Mouse (Mus musculus) cerebellum, adult 9-11 months (tissue): Measurements from ENCODE around the gene Txnrd3.
A peak's percentile ranks its signal among the peaks of the same experiment; 100 is the strongest.

ENCODE experiments used
- DNase-seq: peaks from one replicate; pipeline ENCODE4 v3.0.0; 2022

Txnrd3 gene

GRCm38 (mm10) chr6:89658342-89658741 is 14.6 kb downstream of the Txnrd3 start:
- DNase-seq, result no peak

- no peak for DNase-seq
Measured at GRCm38 (mm10) chr6:89658931-89659330, 15.1 kb downstream of the Txnrd3 start.

- no peak for DNase-seq
Measured at GRCm38 (mm10) chr6:89659692-89660423, 16.1 kb downstream of the Txnrd3 start.

DNA sequence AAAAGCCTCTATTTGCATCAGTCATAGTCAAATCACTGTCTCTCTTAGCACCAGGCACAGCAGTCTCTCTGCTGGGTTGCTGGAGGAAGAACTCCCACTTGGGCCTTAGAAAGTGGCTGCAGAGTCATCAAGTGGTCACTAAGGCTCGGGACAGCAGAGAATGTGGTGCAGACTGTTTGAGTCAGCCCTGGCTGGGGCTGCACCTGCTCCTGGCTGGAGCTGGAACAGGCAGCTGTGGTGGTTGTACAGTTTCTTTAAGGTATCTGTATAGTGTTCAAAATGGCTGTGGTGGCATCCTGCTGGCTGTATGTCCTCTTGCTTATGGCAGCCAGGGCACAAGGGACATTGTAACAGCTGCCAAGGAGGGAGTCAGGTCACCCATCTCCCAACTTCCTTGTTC is 16.7 kb downstream of the Txnrd3 start:
- DNase-seq, result no peak

- no peak for DNase-seq
Measured at GRCm38 (mm10) chr6:89662521-89662920, 18.7 kb downstream of the Txnrd3 start.

DNA sequence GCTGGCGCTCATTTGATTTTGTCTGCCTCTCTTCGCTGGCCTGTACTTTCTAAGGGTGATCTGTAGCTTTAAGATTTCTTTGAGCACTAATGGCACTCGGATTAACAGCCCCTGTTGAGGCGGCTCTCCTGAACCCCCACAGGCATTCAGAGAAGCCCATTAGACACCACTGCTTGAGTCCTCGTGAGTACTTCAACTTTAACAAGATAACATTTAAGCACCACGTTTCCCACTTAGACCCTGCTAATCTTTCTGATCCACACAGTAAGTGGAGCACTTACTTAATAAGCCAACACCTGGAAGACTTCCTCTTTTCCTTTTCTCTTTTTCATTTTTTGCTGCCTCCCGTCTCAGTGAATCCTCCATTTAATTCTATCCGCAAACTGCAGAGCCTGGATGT is 21.4 kb downstream of the Txnrd3 start:
- no peak for DNase-seq

GRCm38 (mm10) chr6:89665667-89666066 is 21.9 kb downstream of the Txnrd3 start:
- no peak for DNase-seq

DNA sequence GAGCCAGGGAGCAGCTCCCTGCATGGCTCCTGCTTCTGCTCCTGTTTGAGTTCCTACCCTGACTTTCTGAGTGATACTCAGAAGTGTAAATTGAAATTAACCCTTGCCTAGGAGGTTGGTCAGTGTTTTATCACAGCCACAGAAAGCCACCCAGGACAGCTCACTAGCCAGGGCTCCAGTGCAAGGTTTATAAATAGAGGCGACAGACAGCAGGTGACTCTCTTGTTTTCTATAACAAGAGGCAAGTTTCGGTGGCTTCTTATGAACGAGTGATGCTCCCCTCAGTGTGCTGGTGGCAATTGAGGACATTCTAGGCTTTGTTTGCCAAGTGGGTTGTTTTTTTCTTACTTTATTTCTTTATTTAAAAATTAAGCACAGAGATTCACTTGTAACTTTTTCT is 23.2 kb downstream of the Txnrd3 start:
- DNase-seq, result no peak

DNA sequence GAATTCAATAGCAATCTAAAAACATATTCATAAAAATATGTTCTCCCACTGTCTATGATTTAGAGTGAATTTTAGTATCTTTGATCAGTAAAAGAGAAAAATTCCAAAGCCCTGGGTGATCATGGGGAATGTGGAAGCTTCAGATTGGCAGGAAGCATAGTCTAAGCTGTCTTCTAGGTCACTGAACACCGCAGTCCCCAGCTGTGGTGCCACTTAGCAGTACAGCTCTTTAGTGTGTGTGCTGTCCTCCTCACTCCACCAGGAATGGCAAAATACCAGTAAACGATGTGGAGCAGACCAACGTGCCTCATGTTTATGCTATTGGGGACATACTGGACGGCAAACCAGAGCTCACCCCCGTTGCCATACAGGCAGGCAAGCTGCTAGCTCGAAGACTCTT is 25.8 kb downstream of the Txnrd3 start:
- no peak for DNase-seq

- no peak for DNase-seq
Measured at GRCm38 (mm10) chr6:89671431-89671830, 27.6 kb downstream of the Txnrd3 start.

GRCm38 (mm10) chr6:89672641-89673040 is 28.9 kb downstream of the Txnrd3 start:
- DNase-seq, result peak; percentile 54

DNA sequence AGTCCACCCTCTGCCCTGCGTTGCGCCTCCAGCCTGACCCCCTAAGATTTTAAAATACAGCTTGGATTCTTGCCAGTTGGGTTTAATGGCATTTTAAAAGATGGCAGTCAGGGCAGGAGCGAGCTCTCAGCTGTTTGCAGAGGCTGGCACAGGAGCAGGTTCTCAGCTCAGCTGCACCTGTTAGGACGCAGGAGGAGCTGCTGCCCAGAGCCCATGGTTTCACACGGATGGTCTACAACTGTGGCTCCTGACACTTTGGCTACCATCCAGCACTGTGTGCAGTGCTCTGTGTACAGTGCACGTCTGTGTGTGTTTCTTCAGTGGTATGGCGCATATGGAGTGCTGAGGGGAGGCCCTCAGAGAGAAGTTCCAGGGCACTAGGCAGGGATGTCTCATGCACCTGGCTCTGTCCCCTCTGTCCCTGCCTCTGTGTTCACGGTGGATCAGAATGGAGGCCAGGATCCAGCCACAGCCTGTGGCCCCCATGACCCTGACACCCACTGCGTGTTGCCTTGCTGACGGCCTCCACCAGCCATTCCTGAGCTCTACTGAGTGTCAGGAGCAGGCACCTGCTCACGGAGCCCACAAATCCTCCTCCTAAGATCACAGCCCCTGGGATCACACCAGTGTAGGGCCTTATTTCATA is 29.5 kb downstream of the Txnrd3 start:
- peak; percentile 30 for DNase-seq

- DNase-seq, result no peak
Measured at GRCm38 (mm10) chr6:89678522-89678921, 34.7 kb downstream of the Txnrd3 start.

DNA sequence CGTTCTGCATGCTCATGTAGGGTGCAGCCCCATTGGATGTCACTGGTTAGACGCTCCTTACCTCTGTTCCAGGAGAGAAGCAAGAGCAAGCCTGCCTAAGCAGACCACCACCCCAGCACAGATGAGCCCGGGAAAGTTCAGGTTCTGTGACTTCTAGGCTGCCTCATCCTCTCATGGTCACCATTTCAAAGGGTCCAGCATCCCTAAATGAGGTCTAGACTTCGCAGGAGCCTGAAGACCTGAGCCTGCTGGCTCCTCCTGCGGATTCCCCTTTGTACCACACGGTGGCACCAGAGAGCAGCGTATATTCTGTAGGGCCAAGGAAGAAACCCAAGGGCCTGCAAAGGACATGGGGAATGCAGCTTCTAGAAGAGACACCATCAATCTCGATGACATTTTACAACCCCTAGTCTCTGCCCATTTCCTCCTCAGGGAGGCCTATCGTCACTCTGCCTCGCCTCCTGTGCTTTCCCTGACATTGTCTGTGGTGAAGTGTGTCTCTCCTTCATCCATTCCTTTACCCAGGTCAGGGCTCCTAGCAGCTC is 35.6 kb downstream of the Txnrd3 start:
- peak; percentile 63 for DNase-seq

- DNase-seq, result peak; percentile 76
Measured at GRCm38 (mm10) chr6:89680155-89680554, 36.4 kb downstream of the Txnrd3 start.

DNA sequence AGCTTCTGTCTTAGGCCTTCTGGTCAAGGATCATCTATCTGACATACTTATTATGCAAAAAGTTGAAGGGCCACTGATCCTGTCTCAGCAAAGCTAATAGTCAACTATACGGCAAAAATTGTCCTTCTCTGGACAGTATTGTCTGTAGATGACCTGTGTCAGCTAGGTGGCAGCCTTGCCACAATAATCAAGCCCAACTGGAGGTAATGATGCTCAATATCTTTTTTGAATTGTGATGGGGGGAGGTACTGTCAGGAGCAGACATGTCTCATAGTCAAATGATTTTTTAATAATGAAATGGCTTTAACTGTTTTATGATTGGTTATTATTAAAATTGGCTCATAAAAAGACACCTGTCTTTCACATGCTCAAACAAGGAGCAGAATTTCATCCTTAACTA is 40.4 kb downstream of the Txnrd3 start:
- DNase-seq, result no peak

DNA sequence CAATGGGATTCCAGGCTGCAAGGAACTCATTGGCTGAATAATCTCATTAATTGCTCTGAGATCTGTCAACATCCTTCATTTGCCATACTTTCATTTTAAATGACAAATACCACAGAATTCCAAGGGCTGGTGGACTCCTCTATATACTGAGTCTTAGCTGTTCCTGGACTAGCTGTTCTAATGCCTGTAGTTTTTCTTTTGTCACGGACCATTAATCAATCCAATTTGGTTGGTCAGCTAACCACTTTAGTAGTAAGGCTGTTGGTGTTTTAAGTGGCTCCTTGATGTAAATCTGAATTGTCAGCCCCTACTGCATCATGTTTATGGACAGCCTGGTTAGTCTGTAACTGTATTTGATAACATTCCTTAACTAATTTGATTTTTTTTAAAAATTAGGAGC is 43.3 kb downstream of the Txnrd3 start:
- no peak for DNase-seq

GRCm38 (mm10) chr6:89706624-89707023 is 62.8 kb downstream of the Txnrd3 start:
- no peak for DNase-seq

DNA sequence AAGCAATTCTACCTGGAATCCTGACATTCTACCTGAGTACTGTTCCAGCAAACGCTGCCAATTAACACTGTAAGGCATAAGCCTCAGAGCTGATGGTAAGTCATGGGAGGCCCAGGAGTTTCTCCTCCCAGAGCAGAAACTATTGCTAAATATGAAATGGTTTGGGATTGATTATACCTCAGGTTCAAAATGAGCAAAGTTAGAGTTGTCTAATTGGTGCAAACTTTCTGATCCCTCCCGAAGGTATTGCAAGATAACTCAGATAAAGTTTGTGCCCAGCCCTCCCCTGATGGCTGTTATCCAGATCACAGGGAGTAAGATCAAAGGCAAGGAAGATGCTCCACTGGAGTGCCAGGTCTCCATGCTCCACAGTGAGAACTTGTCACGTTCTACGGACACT is 63.5 kb downstream of the Txnrd3 start, which contains the start of gene Vmn1r40:
Gene Vmn1r40 (plus strand): TSS at position 301 of the 400 bp plus-strand sequence.
- DNase-seq, result no peak

GRCm38 (mm10) chr6:89718051-89718450 is 74.3 kb downstream of the Txnrd3 start:
- DNase-seq, result no peak
